Mouse (Mus musculus) heart, adult 18-20 months (tissue): ENCODE results near the gene Stmn1. TPM values are rescaled to one million over a fixed set of nuclear protein-coding genes. Genes with fewer than 3 reads are reported as not detected.

Experiments used
- DNase-seq, 2 experiments: peaks; one replicate each; pipeline ENCODE4 v3.0.0; 2021 to 2022; ENCODE audit warnings: mixed read lengths in 1 of 2
- long read RNA-seq, 2 experiments: library from polyadenylated mRNA; stranded (forward); transcript quantifications; one replicate each; pipeline ENCODE4 v2.0.0; 2021
- total RNA-seq, 2 experiments: library from RNA; stranded (reverse); gene quantifications; 2 replicates each; pipeline ENCODE4 v1.2.3; 2021

Stmn1 gene
- 10 to 100 TPM; 21.3 to 24.5 TPM for total RNA-seq
- long read RNA-seq, experiment 1, transcript Stmn1-201 (5 exons, 1,060 nt), result major isoform, 9 of 9 reads
- long read RNA-seq, experiment 1, partial matches to known transcripts, result 0 of 9 reads
- long read RNA-seq, experiment 1, other reads (novel, unspliced or antisense), result 0 of 9 reads
- long read RNA-seq, experiment 2, transcript Stmn1-201 (5 exons, 1,060 nt), result major isoform, 7 of 8 reads
- long read RNA-seq, experiment 2, partial matches to known transcripts, result 0 of 8 reads
- long read RNA-seq, experiment 2, other reads (novel, unspliced or antisense), result 1 of 8 reads

GRCm38 (mm10) chr4:134468215-134468575 lies at the start of gene Stmn1:
Gene Stmn1, plus strand, starts transcription at chr4:134468320.
- DNase-seq, result peak; percentile 94 to 96

- no peak for DNase-seq
These were observed 46.1 kb upstream of the Stmn1 start for GRCm38 (mm10) chr4:134421971-134422370.

- DNase-seq, result no peak
These were observed 44.2 kb upstream of the Stmn1 start for GRCm38 (mm10) chr4:134423949-134424348.

GRCm38 (mm10) chr4:134425088-134425487 lies 43.0 kb upstream of the Stmn1 start:
- no peak for DNase-seq

- peak; percentile 13 to 27 for DNase-seq
These were observed 37.6 kb upstream of the Stmn1 start for GRCm38 (mm10) chr4:134430381-134431004.

GRCm38 (mm10) chr4:134432686-134433360 lies 35.3 kb upstream of the Stmn1 start:
- DNase-seq, result no peak

GRCm38 (mm10) chr4:134436185-134436584 lies 31.9 kb upstream of the Stmn1 start:
- no peak for DNase-seq

- DNase-seq, result no peak
These were observed 31.5 kb upstream of the Stmn1 start for GRCm38 (mm10) chr4:134436659-134437058.

- peak in 1 of 2 experiments; percentile 17 for DNase-seq
These were observed 29.0 kb upstream of the Stmn1 start for GRCm38 (mm10) chr4:134439119-134439518.

- DNase-seq, result no peak
These were observed 28.2 kb upstream of the Stmn1 start for GRCm38 (mm10) chr4:134439919-134440318.

- no peak for DNase-seq
These were observed 25.9 kb upstream of the Stmn1 start for GRCm38 (mm10) chr4:134442216-134442615.

- DNase-seq, result no peak
These were observed 24.5 kb upstream of the Stmn1 start for GRCm38 (mm10) chr4:134443589-134443988.

GRCm38 (mm10) chr4:134444949-134445348 lies 23.2 kb upstream of the Stmn1 start:
- no peak for DNase-seq

GRCm38 (mm10) chr4:134445489-134445888 lies 22.6 kb upstream of the Stmn1 start:
- no peak for DNase-seq

- DNase-seq, result no peak
These were observed 20.2 kb upstream of the Stmn1 start for GRCm38 (mm10) chr4:134447966-134448365.

GRCm38 (mm10) chr4:134449595-134450391 lies 18.3 kb upstream of the Stmn1 start:
- DNase-seq, result no peak

- DNase-seq, result peak; percentile 25 to 34
These were observed 17.5 kb upstream of the Stmn1 start for GRCm38 (mm10) chr4:134450392-134451195.

- no peak for DNase-seq
These were observed 16.6 kb upstream of the Stmn1 start for GRCm38 (mm10) chr4:134451484-134451883.

- DNase-seq, result no peak
These were observed 14.3 kb upstream of the Stmn1 start for GRCm38 (mm10) chr4:134453619-134454400.

GRCm38 (mm10) chr4:134455310-134455709 lies 12.8 kb upstream of the Stmn1 start:
- peak in 1 of 2 experiments; percentile 17 for DNase-seq
